Mouse (Mus musculus) cerebellum, postnatal 4 days (tissue): Measurements from ENCODE around the gene Rpl18a.
"Not testable (repeated sequence)": the region's sequence is repeated elsewhere in the genome, so short reads cannot be mapped to it uniquely, and the experiment has no call there.

Experiments
- DNase-seq, 2 experiments: peaks; one replicate each; pipeline ENCODE4 v3.0.0; 2022; ENCODE audit warnings: low spot score in 2 of 2, mixed read lengths in 1 of 2

The Rpl18a gene

DNA sequence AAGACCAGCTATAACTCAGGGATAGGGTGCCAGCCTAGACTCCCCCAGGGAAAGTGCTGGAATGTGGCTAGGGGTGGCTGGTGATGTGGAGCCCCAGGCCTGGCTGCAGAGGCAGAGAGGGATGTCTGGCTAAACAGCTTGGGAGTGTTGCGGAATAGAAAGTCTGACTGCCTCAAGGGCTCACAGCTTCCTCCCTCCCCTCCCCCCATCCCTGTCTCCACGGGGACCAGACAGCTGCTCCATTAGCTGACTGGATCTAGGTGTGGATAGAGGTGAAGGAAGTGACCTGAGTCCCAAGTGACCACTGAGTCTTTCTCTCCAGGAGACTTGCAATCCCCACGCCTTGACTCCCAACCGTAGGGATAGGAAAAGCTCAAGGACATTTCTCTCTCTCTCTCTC, 5.9 kb upstream of the Rpl18a start:
- DNase-seq = no peak

DNA sequence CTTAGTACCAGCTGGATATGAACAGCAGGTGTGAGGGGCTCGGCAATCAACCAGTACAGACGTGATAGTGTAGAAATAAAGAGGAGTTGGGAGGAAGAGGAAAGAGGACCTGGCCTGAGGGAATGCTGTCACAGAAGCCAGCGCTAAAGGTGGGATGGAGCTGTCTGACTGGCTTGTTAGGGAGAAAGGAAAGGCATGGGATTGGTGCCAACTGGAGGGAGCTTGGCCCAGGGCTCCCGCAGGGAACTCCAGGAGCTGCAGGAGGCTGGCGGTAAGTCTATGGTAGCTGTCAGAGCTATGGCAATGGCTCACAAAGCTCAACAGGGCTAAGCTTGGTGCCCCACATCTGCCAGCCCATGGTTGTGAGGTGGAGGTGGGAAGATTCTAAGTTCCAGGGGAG, 5.0 kb upstream of the Rpl18a start:
- DNase-seq = no peak

DNA sequence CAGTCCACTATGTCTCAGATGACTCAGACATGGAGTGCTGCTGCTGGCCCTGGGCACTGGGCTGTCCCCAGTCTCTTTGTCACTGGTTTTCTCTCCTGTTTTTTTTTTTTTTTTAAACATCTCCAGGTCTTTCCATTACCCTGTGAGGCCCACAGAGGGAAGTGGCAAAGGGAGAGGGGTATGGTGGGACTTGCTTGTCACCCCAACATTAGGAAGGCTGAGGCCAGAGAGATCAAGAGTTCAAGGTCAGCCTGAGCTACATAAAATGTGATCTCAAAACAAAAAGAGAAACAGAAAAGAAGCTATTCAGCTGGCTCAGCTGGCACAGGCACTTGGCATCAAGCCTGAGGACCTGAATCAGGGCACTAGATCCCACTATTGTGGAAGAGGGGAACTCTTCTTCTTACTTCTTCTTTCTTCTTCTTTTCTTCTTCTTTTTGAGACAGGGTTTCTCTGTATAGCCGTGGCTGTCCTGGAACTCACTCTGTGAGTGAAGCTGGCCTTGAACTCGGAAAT, 3.7 kb upstream of the Rpl18a start:
- DNase-seq = no peak

DNA sequence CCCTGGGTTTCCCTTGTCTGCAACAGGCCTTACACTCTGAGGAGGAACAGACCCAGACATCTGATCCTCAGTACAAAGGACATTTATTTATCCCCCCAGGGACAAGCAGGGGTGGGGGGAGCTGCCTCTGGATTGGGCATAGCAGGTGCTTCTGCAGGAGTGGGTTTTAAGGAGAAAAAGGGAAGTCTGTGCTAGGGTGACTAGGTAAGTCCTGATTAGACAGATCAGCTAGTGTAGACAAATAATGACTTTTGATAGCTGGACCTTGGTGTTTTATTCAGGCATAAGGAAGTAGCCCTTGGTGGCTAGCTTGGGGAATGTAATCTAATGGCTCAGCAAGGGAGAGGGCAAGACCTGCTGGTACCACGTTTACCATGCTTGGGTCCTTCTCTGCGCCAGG, 2.0 kb upstream of the Rpl18a start:
- DNase-seq = no peak

DNA sequence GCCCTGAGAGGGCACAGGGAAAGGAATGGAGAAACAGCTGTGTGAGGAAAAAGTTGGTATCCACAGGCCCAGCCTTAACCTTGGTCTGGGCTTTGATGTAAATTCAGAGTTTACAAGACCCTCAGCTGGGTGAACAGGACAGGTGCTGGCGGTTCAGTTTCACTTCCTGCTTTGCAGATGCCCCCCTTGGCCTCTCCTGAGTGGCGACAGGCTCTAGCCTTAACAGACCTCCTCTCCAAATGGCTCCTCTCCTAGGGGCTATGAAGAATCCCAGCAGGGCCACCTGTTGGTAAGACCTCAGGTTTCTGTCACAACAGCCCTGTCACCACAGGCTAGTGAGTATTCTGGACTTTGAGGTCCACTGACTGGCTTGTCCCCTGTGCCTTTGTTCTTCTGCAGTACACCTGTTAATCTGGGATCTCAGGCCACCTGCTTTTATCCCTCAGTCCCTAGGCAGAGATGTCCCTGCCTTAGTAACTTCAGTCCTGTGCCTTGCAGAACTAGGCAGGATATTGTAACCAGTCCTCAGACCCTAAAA, 1.5 kb upstream of the Rpl18a start:
- DNase-seq = no peak

DNA sequence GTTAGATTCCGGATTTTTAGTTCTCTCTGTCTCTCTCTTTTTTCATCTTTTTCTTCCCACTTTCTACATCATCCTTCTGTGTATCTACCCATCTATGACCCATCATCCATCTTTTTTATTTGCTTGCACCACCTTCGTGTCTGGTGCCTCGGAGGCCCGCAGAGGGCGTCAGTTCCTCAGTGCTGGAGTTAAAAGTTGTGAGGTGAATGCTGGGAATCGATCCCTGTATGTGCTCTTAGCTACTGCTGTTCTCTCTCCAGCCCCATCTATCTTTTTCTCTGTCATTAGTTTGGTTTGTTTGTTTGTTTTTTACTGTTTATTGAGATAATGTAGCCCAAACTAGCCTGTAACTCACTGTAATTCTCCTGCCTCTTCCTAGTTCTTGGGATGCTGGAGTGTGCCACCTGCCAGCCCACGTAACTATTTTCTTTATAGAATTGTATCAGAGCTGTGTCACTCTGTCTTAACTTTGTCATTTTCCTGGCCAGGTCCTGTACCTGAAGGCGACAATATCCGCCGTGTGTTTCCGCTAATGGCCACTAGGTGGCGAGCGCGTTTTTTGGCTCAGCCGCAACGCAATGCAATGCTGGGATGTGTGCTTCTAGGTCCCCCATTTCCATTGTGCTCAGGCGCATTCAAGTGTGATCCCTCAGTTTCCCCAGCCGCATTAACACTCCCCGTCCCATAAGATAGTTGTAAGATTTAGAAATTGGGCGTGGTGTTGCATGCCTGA, 635 bp upstream of the Rpl18a start:
- DNase-seq = peak; percentile 87 to 93

DNA sequence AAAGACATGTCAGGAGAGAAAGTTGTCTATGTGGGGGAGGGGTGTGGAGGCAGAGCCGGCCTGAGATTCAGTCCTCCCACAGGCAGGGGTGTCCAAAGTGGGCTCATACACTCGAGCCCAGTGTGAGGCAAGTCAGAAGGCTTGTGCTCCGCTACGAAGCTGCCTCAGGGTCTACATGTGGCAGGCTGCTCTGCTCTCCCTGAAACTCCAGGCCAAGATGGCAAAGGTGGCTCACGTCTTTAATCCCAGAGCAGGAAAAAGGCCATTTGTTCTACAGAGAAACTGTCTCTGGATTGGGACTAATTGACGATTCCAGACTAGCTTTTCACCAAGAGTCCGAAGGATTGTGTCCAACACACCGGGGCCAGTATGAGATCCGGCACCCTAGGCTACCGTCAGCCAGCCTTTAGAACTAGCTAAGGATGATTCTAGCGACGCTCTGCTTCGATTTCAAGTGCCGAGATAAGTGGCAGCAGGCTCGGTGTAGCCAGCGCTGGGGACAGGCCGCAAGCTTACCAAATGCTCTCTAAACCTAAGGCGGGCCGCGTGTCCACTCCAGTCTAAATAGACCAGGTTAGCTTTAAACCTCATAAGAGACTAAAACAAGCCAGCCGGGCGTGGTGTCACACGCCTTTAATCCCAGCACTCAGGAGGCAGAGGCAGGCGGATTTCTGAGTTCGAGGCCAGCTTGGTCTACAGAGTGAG, 744 bp downstream of the Rpl18a start:
- no peak for DNase-seq

DNA sequence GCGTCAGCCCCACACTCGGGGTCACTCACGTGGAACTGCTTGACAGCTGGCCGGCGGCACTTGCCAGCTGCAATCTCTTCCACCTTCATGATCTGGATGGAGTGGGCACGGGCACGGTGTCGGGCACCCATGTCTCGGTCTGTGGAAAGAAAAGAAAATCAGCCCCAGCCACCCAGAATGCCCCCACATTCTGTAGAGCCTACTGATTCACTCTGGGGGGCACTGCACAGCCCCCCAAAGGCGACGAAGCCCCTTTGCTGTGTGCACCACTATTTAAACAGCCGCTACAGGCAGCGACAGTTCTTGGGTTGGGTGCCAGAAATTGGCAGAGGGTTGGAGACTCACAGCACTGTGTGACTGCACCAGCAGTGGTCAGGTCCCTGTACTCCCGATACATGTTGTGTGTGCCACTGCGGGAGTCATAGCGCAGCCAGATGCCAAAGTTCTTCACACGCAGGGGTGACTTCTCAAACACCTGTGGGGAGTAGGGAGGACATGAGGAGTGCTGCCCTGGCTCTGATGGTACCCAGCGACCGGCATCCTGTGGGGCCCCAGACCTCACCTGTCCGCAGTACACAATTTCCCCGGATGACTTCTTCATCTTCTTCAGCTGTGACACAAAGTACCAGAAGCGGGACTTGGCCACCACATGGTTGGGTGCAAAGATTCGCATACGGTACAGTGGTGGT, 1.5 kb downstream of the Rpl18a start:
- DNase-seq = not testable (repeated sequence)

DNA sequence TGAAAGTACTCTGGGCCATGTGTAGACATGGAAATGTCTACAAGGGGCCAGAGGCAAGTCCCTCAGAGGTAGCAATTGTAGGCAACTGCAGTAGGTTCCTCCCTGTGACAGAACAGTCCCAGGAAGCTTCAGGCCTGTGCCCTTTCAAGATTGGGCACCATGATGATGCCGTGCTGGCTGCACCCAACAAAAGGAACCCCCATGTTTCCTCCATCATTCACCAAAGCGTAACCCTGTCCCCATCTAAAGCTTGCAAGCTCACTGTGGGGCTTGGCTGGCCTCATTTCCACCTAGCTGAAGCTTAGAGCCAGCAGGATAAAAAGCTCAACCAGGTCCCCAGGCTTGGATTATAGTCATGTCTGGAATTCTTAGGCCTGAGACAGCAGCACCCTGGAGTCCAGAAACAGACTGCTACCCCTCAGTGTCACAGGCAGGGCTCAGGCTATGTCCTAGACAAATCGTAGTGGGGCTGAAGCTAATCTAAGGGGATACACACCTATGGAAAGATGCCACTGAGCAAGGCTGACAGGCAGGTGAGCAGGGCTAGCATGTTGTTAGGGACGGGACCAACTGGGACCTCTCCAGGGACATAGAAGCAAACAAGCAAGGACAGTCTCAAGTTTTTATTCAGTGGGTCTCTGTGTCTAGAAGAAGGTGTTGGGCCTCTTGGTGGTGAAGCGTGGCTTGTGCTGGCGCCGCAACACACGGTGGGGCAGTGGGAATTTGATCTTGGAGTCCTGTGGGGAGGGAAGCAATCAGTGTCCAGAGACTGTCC, 2.3 kb downstream of the Rpl18a start:
- DNase-seq = no peak

DNA sequence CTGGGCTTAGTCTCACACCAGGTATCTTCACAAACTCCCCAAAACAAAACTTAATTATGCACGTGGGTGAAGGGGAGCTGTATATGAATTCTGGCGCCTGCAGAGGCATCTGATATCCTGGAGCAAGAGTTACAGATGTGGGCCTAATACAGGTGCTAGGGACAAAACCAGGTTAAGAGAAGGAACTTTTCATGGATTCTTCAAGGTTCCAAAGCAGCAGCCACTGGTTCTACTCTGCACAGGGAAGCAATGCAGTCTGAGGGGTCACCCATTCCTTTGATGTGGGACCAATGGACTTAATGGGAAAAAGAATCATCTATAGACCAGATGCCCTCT, 2.9 kb downstream of the Rpl18a start:
- DNase-seq = no peak

DNA sequence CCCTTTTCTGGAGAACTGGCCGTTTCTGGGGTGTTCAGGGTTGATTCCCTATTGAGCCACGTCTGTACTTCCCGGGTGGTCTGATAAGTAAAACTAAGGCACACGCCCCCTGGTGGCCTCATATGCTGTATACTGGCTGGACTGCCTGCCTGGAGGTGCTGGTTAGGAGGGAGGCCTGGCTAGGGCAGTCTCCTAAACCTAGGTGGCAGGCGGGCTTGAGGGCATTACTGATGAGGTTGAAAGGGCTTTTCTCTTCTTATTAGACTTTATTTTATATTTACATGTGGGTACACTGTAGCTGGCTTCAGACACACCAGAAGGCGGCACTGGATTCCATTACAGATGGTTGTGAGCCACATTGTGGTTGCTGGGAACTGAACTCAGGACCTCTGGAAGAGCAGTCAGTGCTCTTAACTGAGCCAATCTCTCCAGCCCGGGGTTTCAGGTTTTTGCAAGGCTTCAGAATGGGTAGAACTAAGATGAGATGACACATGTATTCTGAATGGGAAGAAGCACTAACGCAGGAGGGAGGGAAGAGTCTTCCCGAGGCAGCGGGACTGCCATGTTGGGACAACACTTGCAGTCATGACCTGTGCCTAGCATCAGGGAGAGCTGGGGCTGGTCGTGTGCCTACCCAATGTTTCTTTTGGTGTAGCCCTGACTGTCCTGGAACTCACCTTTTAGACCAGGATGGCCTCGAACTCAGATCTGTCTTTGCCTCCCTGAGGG, 3.4 kb downstream of the Rpl18a start:
- DNase-seq = peak; percentile 50 to 77

DNA sequence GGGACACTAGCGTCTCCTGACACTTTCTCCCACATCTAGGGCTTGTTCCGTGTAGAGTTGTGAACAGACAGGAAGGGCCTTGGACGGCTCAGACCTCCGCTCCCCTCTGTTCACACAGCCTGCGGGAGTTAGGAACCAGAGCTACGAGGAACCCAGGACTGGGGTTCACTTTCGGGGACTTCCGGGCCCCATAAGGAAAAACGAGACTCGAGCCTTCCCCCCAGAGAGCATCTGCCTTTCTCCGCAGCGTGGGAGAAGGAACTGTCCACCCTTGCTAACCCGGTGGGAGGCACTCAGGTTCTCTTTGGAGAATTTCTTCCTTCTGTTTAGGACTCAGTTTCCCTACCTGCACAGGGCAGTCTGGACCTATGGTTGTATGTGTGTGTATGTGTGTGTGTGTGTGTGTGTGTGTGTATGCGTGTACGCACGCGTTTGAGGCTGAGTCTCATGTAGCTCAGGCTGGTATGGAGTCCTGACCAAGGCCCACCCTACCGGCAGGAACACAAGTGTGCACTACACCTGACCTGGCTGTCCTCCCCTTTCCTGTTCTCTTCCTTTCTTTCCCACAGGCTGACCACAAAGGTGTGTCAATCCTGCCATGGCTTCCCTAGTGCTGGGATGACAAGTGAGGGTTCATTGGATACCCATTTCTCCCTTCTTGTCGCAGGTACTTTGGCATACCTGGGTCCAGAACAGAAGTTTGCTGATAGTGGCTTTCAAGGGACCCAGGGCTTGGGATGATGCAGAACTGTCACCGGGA, 4.1 kb downstream of the Rpl18a start:
- DNase-seq = no peak

DNA sequence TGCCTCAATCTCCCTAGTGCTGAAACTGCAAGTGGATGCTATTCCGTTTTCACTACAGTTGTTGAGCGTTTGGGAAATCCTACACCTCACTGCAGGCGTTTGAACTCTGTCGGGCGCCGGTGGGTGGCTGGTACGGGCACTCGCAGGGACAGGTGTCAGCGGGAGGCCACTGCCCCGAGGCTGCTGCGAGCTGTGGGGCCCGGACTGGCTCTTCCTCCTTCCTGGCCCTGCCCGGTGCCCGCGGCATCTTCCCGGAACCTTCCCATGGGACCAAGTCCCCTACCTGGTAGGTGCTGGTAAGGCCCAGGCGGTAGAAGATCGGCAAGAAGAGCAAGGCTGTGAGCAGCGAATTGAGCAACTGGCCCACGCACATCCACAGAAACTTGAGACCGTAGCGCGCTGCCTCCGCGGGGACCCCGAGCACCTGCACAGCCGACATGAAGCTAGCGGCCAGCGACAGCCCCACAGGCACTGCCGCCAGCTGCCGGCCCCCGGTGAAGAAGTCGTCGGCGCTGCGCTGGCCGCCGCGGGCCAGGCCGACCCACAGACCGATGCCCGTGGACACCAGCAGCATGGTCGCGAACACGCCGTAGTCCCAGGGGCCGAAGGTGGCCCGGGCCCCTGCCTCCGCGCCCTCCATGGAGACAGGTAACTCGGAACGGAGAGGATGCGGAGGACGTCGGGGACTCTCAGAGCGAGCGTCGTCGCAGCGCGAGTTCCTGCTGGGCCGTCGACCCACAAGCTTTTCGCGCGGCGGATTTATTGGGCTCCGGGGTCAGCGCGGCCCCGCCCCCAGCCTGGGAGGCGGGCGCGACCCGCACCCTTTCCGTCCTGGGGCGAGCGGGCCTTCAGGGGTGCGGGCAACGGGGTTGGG, 5.0 kb downstream of the Rpl18a start, which contains the start of gene Slc5a5:
Gene Slc5a5, minus strand, starts transcription at position 736 of the 874 bp plus-strand sequence.
- no peak for DNase-seq

DNA sequence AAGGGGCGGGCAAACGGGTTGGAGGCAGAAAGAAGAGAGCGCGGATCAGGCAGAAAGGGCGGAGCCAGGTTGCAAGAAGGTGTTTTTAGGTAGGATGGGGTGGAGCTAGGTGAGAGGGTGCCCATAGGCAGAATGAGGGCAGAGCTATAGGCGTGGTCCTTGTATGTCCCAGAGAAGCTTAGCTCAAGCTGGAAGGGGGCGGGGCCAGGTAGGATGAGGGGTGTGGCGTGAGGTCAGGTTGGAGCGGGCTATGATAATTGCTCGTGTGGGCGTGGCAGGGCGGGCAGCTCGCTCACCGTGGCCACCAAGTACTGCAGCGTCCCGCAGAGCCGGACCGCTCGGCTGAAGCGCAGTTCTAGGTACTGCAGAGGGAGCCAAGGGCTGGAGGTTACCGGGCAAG, 5.9 kb downstream of the Rpl18a start:
- no peak for DNase-seq

DNA sequence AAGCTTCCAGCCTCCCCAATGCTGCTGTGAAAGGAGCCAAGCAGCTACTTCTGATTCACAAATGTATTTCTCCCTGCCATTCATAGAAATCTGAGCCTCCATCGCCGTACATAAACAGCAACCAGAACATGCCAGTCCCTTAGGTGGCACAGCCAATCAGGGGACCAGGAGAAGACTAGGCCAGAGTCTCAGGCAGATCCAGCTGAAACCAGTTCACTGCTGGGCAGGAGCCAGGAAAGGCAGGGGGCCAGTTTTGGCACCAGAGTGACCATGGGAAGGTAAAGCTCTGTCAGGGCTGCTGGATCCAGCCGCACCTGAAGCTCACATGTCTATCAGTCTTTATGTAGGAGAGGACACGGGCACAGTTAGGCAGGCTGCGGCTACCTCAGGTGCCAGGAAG, 6.6 kb downstream of the Rpl18a start:
- no peak for DNase-seq

DNA sequence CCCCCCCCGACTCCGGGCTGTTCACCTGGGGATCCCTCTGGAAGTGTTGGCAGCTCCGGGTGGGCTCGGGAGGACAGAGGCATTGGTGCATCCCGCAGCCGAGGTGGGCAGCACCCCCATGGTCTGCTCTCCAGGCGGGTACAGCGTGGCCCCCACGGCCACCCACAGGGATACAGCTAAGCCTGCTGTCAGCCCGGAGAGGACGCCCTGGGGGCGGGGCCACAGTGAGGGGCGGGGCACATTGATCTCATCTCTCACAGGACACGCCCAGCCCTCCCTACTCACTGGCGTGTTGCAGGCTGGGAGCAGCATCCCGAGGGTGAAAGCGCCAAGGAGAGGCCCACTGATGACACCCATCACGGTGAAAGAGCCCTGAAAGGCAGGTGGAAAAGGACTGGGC, 9.5 kb downstream of the Rpl18a start:
- no peak for DNase-seq

DNA sequence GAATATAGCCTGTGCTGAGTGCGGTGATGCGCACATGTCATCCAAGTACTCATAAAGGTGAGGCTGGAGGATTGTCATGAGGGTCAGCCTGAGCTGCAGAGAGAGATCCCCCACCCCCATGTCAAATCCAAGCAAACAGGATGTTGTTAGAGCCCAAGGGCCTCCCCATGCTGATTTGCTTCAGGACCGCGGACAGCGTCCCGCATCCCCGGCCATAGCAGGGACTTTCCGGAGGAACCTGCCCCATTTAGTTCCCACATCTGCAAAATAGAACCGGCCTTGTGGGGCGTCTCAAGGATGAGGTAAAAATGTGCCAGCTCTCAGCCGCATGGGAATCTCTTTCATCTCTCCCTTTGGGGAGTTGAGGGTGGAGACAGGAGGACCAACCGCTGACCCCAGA, 11.6 kb downstream of the Rpl18a start:
- DNase-seq = no peak

DNA sequence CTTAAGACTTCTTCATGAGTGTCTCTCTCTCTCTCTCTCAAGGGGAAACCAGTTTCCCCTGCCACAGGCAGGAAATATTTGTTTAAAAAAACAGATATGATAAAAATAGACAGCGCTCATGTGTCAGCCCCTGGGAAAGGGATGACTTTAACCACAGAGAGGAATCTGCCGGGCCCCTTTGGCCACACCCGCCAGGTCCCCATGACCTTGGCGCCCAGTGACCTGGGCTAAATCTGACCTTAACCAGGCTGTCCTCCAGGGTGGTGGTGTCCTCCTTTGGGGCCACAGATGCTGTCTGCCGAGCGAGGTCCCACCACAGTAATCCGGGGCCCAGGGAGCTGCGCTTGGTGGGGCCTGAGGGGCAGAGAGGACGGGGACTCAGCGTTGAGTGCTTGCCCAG, 12.5 kb downstream of the Rpl18a start:
- DNase-seq = no peak

DNA sequence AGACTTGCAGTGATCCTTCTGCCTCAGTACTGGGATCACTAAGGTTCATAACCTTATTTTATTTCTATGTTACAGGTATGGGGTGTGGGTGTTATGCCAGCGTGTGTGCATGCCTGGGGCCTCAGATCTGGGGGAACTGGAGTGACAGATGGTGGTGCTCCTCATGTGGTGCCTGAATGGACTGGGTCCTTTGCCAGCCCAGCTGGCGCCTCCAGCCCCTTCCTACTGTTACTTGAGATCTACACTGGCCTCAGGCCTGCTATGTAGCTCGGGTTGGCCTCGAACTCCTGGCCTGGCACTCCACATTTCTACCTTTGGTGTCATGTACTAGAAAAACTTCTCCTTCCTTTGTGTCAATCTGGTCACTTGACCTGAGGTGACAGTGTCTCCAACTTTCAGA, 13.0 kb downstream of the Rpl18a start:
- DNase-seq = peak in 1 of 2 experiments; percentile 7
